Mouse (Mus musculus): ENCODE results near the gene Atp11c.

The Atp11c gene

GRCm38 (mm10) chrX:60187726-60188125 lies 404.8 kb downstream of the Atp11c start:
- TF ChIP-seq GATA4 (IDR thresholded peaks at IDR 0.05; ENCODE audit: insufficient replicate concordance, low read length), result no peak

GRCm38 (mm10) chrX:60182611-60183010 lies 409.9 kb downstream of the Atp11c start:
- TF ChIP-seq GATA4 (IDR thresholded peaks at IDR 0.05; ENCODE audit: insufficient replicate concordance, low read length), result no peak

GRCm38 (mm10) chrX:60178744-60179458 lies 413.6 kb downstream of the Atp11c start, which contains the start of gene Mcf2:
TSS of gene Mcf2 (minus strand) at chrX:60179089.
- no peak for TF ChIP-seq GATA4 (IDR thresholded peaks at IDR 0.05; ENCODE audit: insufficient replicate concordance, low read length)

- TF ChIP-seq GATA4 (IDR thresholded peaks at IDR 0.05; ENCODE audit: insufficient replicate concordance, low read length), result no peak
Measured at GRCm38 (mm10) chrX:60178025-60178743, 414.3 kb downstream of the Atp11c start.
